In the genomic region with DNA sequence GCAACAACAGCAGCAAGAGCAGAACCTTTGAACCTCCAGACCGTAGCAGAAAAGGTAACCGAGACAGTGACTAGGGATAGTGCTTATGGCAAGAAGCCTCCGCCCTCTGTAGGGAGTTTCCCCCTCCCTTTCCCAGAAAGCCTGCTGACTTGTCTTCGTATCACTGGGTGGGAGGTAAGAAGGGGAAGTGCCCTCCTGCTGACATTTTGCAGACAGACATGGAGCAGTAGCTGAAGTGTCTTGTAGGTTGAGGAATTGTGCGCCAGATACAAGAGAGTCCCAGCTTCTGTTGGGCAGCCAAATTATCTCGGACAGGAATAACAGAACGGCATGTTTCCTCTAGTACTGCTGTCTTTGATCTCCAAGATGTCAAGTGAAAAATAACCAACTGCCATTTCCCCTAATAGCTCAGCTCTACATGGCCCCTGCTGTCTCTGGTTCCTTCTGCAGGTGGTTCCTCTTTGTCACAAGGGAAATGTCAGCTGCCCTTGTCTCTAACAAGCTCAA, we compare ENCODE assay signal across 11 mouse cellular contexts. TPM values are rescaled to one million over a fixed set of nuclear protein-coding genes. Genes with fewer than 3 reads are reported as not detected.
DNase-seq lines count a peak whose midpoint lies in the region; ATAC-seq and TF ChIP-seq lines count a peak whose summit lies in the region.
"Had no signal": no experiment of that assay in that cellular context is flagged by ENCODE, and none has a peak within 500 bp of the region (broad histone marks: within the 10 kb centered on the region; RNA-seq: fewer than 3 reads in every experiment).

No protein-coding gene starts in this region.

- peak overlapping the region; percentile 36 for H3K4me2 ChIP-seq in heart, embryonic 12.5 days
- H3K4me2 ChIP-seq: neural tube, embryonic 12.5 days had no signal

- no peak overlapping the region for H3K4me3 ChIP-seq in heart, embryonic 12.5 days
- no peak overlapping the region for H3K4me3 ChIP-seq in heart, adult 2 months
- peak overlapping the region; percentile 8; the same call in 1 of the 2 replicates for H3K4me3 ChIP-seq in spleen, adult 2 months (ENCODE audit: extremely low read depth, insufficient read depth, insufficient read length)
- H3K4me3 ChIP-seq: limb, embryonic 10.5 days; neural tube, embryonic 12.5 days had no signal

- no peak overlapping the region for H3K27ac ChIP-seq in heart, embryonic 12.5 days (ENCODE audit: poor library complexity, severe bottlenecking)
- no peak overlapping the region for H3K27ac ChIP-seq in heart, adult 2 months
- H3K27ac ChIP-seq in spleen, adult 2 months (ENCODE audit: insufficient read depth, low read length) = peak overlapping the region; percentile 60
- H3K27ac ChIP-seq: limb, embryonic 10.5 days; neural tube, embryonic 12.5 days had no signal

- H3K9me3 ChIP-seq in heart, embryonic 12.5 days (replicated peaks) = no peaks in the 10 kb centered on the region
- H3K9me3 ChIP-seq: limb, embryonic 10.5 days; neural tube, embryonic 12.5 days had no signal

- no peak for TF ChIP-seq CTCF in heart, adult 2 months (IDR thresholded peaks at IDR 0.05)
- TF ChIP-seq CTCF in spleen, adult 2 months (IDR thresholded peaks at IDR 0.05; ENCODE audit: extremely low read depth, insufficient read depth, insufficient read length, insufficient replicate concordance) = no peak

- H3K27me3 ChIP-seq in heart, embryonic 12.5 days (replicated peaks) = no peaks in the 10 kb centered on the region
- H3K27me3 ChIP-seq in heart, adult 2 months (ENCODE audit: control insufficient read depth, insufficient read depth, low read length) = no peaks in the 10 kb centered on the region
- H3K27me3 ChIP-seq in spleen, adult 2 months (ENCODE audit: control insufficient read depth, insufficient read depth, low read length) = no peaks in the 10 kb centered on the region
- H3K27me3 ChIP-seq: neural tube, embryonic 12.5 days had no signal

- no peak for TF ChIP-seq POLR2A in heart, adult 2 months (IDR thresholded peaks at IDR 0.05; ENCODE audit: insufficient read depth, low read depth, low read length)
- no peak for TF ChIP-seq POLR2A in spleen, adult 2 months (IDR thresholded peaks at IDR 0.05; ENCODE audit: low read depth, low read length)

- 21% methylated on average over 7 of the region's 7 CpGs for WGBS in heart, embryonic 12.5 days
- WGBS in heart, adult 2 months = 24% methylated on average over 7 of the region's 7 CpGs
- 7% methylated on average over 7 of the region's 7 CpGs for WGBS in spleen, adult 2 months

- no peaks in the 10 kb centered on the region for H3K36me3 ChIP-seq in heart, embryonic 12.5 days
- H3K36me3 ChIP-seq in heart, adult 2 months (ENCODE audit: control insufficient read depth, insufficient read depth, low read length) = no peaks in the 10 kb centered on the region
- no peaks in the 10 kb centered on the region for H3K36me3 ChIP-seq in spleen, adult 2 months (ENCODE audit: control insufficient read depth, insufficient read depth, low read length)
- H3K36me3 ChIP-seq: limb, embryonic 10.5 days; neural tube, embryonic 12.5 days had no signal

- intact Hi-C loops in heart, adult 2 months (cut with DNase I) = no loop called here

- peaks cover 9% of the 10 kb centered on the region for H3K4me1 ChIP-seq in heart, embryonic 12.5 days (replicated peaks)
- no peaks in the 10 kb centered on the region for H3K4me1 ChIP-seq in heart, adult 2 months (ENCODE audit: control insufficient read depth, insufficient read depth, low read length)
- peaks cover 7% of the 10 kb centered on the region; the same call in 1 of the 2 replicates for H3K4me1 ChIP-seq in spleen, adult 2 months (ENCODE audit: control insufficient read depth, insufficient read depth, insufficient read length)
- H3K4me1 ChIP-seq: limb, embryonic 10.5 days; neural tube, embryonic 12.5 days had no signal

- no peak for DNase-seq in heart, adult 2 months
- DNase-seq in R1 (ENCODE audit: low read depth, low spot score) = peak; percentile 33
- peak; percentile 62 for DNase-seq in induced T-regulatory cell, adult 2 months (ENCODE audit: low read depth)
- peak; percentile 13 to 53 for DNase-seq in spleen, adult 2 months (ENCODE audit: low read depth in 1 of 2, low spot score in 2 of 2)
- no peak for DNase-seq in adrenal gland, postnatal 10 days
- no peak for DNase-seq in right cerebral cortex, adult 18-20 months
- no peak for DNase-seq in right cerebral cortex, postnatal 25 days

- peak; percentile 11; the same call in 1 of the 2 replicates for ATAC-seq in heart, embryonic 12.5 days (ENCODE audit: insufficient number of reproducible peaks, low FRiP score)
- ATAC-seq: Patski had no signal

- H3K9ac ChIP-seq in heart, embryonic 12.5 days = no peak overlapping the region
- no peak overlapping the region for H3K9ac ChIP-seq in heart, adult 2 months (ENCODE audit: low read depth, low read length)
- H3K9ac ChIP-seq: neural tube, embryonic 12.5 days had no signal

- no peak for TF ChIP-seq EP300 in heart, adult 2 months (IDR thresholded peaks at IDR 0.05; ENCODE audit: insufficient read depth, low read depth, low read length)

- no peaks in the 10 kb centered on the region for H3K79me2 ChIP-seq in heart, adult 2 months (replicated peaks; ENCODE audit: control insufficient read depth, insufficient read depth, low read length)

RNA-seq across cellular contexts. Expression of gene Capsl, which starts 27.7 kb away (rescaled TPM):
- polyA plus RNA-seq in heart, embryonic 12.5 days (2016; fragmentation: Nextera tagmentation; extraction: Ambion mirVana) = not detected in 2 replicates
- total RNA-seq in heart, adult 2 months (2021) = not detected
- polyA plus RNA-seq in heart, adult 2 months (2012; rRNA removed) = 0.61 TPM in 1 of 2 replicates, not detected in the other
- 0.09 and 0.12 TPM in 2 replicates for polyA plus RNA-seq in spleen, adult 2 months (2012; rRNA removed)
- not detected for total RNA-seq in adrenal gland, postnatal 10 days (2021)
- polyA plus RNA-seq: Patski had no signal

Comparison
In these comparisons a context has a peak if more than half of its experiments do, and no peak if none do; other contexts are left out.
1. DNase-seq: peak in R1 (single experiment), induced T-regulatory cell, adult 2 months (single experiment) and spleen, adult 2 months (2 of 2); none in heart, adult 2 months (0 of 2), adrenal gland, postnatal 10 days (single experiment), right cerebral cortex, adult 18-20 months (single experiment) and right cerebral cortex, postnatal 25 days (single experiment).